Mouse (Mus musculus) heart, postnatal 0 days (tissue): ENCODE results near the gene Fat3.

Experiments
- CTCF ChIP-seq: IDR thresholded peaks from 2 replicates; pipeline ENCODE4 v1.5.1; 2016; ENCODE audit warnings: antibody characterized with exemption, control low read depth, low read depth
- EP300 ChIP-seq: IDR thresholded peaks from 2 replicates; pipeline ENCODE4 v1.6.1; 2016; ENCODE audit warnings: antibody characterized with exemption, low read depth

GRCm38 (mm10) chr9:16312599-16313197 lies 188.4 kb downstream of the Fat3 start:
- no peak for TF ChIP-seq EP300
- TF ChIP-seq CTCF, result no peak
